Mouse (Mus musculus) small intestine, adult 2 months (tissue): ENCODE results near the gene Rangap1. TPM values are rescaled to one million over a fixed set of nuclear protein-coding genes. Genes with fewer than 3 reads are reported as not detected.

Experiments
- H3K27ac ChIP-seq: fragments of 200-500 bp; 2 replicates; pipeline ENCODE4 v1.5.1; 2012; ENCODE audit warnings: low read depth, low read length, control low read depth, inconsistent platforms; ENCODE audit not compliant: insufficient read depth
- H3K27me3 ChIP-seq: fragments of 200-500 bp; 2 replicates; pipeline ENCODE4 v1.6.1; 2012; ENCODE audit warnings: mild to moderate bottlenecking, moderate library complexity, low read length, inconsistent platforms; ENCODE audit not compliant: control insufficient read depth, insufficient read depth
- H3K36me3 ChIP-seq: fragments of 200-500 bp; 2 replicates; pipeline ENCODE4 v1.6.1; 2012; ENCODE audit warnings: mild to moderate bottlenecking, low read length, control low read depth, inconsistent platforms; ENCODE audit not compliant: control insufficient read depth, insufficient read depth
- H3K4me1 ChIP-seq: fragments of 200-500 bp; 2 replicates; pipeline ENCODE4 v1.6.1; 2012; ENCODE audit warnings: low read length, inconsistent platforms, mixed read lengths; ENCODE audit not compliant: control insufficient read depth, insufficient read depth, insufficient read length
- H3K4me3 ChIP-seq: fragments of 200-500 bp; 2 replicates; pipeline ENCODE4 v1.5.1; 2012; ENCODE audit warnings: low read depth, mild to moderate bottlenecking, control low read depth, inconsistent platforms, low read length, moderate library complexity
- CTCF ChIP-seq: fragments of 200-500 bp; IDR thresholded peaks from 2 replicates; pipeline ENCODE4 v1.5.1; 2012; ENCODE audit warnings: low read depth, mild to moderate bottlenecking, control low read depth, inconsistent platforms, low read length, moderate library complexity, mixed read lengths; ENCODE audit not compliant: insufficient replicate concordance, insufficient read length; ENCODE audit errors: extremely low read depth
- POLR2A ChIP-seq: fragments of 200-500 bp; IDR thresholded peaks from 2 replicates; pipeline ENCODE4 v1.6.1; 2012; ENCODE audit warnings: low read depth, mild to moderate bottlenecking, control low read depth, inconsistent platforms, low read length, moderate library complexity
- WGBS: fragments of 180-500 bp; shearing (Covaris S2); methylation state at CpG from one replicate; pipeline ENCODE4 v1.1.7; 2018; 5-methylcytosine and 5-hydroxymethylcytosine counted together
- polyA plus RNA-seq: library from polyadenylated mRNA; depleted of rRNA; stranded (reverse); fragments of >200 nt; gene quantifications from 2 replicates; pipeline ENCODE4 v1.2.3, GENCODE M21; 2012

The Rangap1 gene
- polyA plus RNA-seq, 1 experiment, result 17.8 TPM

DNA sequence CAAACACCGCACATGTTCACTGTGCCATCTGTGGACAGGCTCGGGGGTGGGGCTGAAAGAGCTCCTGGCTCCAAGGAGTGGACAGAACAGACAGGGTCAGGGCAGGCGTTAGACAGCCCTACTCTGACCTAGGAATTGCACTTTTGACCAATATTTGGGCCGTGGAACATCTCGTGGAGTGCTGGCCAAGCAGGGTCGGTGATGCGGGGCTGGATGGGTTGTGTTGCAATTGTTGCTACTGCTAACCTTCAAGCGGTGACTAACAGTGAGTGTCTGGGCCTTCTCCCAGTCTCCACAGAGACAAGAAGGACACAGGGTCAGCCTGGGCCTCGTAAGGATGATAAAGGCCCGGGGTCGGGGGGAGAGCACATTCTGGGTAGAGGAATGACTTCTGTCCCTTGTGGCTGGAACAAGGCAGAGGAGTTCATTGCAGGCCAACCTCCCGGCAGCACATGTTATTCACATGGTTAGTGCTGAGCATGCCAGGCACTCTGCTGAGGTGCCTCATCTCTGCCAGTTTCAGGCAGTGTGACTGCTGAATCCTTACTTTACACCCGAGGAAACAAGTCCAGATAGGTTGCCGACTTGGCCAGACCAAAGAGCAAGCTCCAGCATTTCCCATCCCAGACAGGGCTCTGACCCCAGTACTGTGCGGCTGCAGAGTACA lies 29.3 kb upstream of the Rangap1 start:
- TF ChIP-seq POLR2A, result no peak
- TF ChIP-seq CTCF, result no peak
- Histone ChIP-seq H3K27me3 (0 out of 2 replicates have a peak, but pooled peaks cover 4% of the 10 kb centered on the region), H3K27ac (no peak overlapping the region), H3K4me1 (no peaks in the 10 kb centered on the region), H3K36me3 (peaks cover 13% of the 10 kb centered on the region), H3K4me3 (no peak overlapping the region)
- WGBS, result 90% methylated on average over 15 of the region's 15 CpGs

GRCm38 (mm10) chr15:81772431-81773120 lies 27.2 kb upstream of the Rangap1 start:
- Histone ChIP-seq H3K4me3 (no peak overlapping the region), H3K4me1 (no peaks in the 10 kb centered on the region), H3K27ac (no peak overlapping the region), H3K27me3 (0 out of 2 replicates have a peak, but pooled peaks cover 4% of the 10 kb centered on the region), H3K36me3 (peaks cover 8% of the 10 kb centered on the region; the same call in 1 of the 2 replicates)
- TF ChIP-seq CTCF (no peak), POLR2A (no peak)
- WGBS, result 90% methylated on average over 20 of the region's 20 CpGs

GRCm38 (mm10) chr15:81769037-81769436 lies 23.7 kb upstream of the Rangap1 start:
- no peak for TF ChIP-seq POLR2A
- no peak for TF ChIP-seq CTCF
- H3K4me3 ChIP-seq, result no peak overlapping the region
- no peaks in the 10 kb centered on the region for H3K27me3 ChIP-seq
- peaks cover 8% of the 10 kb centered on the region; the same call in 1 of the 2 replicates for H3K36me3 ChIP-seq
- WGBS, result 77% methylated on average over 13 of the region's 13 CpGs
- H3K4me1 ChIP-seq, result no peaks in the 10 kb centered on the region
- H3K27ac ChIP-seq, result no peak overlapping the region

GRCm38 (mm10) chr15:81766439-81766838 lies 21.1 kb upstream of the Rangap1 start:
- Histone ChIP-seq H3K27me3 (no peaks in the 10 kb centered on the region; the same call in 1 of the 2 replicates), H3K4me3 (no peak overlapping the region), H3K4me1 (no peaks in the 10 kb centered on the region), H3K27ac (no peak overlapping the region), H3K36me3 (peaks cover 1% of the 10 kb centered on the region; the same call in 1 of the 2 replicates)
- no peak for TF ChIP-seq POLR2A
- no peak for TF ChIP-seq CTCF
- WGBS, result 89% methylated on average over 5 of the region's 5 CpGs

GRCm38 (mm10) chr15:81765651-81766050 lies 20.3 kb upstream of the Rangap1 start:
- Histone ChIP-seq H3K27me3 (peaks cover 1% of the 10 kb centered on the region; the same call in 1 of the 2 replicates), H3K27ac (no peak overlapping the region)
- WGBS, result 70% methylated on average over 9 of the region's 9 CpGs

DNA sequence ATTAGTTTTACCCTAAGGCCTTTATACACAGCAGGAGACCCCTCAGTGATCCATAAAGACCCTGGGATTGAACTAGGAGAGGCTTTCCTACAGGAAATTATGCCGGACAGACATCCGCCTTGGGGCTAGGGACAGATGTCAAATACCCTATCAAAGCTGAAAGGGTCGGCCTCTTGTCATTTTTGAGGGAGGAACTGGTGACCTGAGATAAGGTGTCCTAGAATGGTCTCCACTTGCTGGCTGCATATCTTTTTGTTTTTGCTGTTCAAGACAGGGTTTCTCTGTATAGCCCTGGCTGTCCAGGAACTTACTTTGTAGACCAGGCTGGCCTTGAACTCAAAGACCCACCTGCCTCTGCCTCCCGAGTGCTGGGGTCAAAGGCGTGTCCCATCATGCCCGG lies 19.2 kb upstream of the Rangap1 start:
- H3K4me3 ChIP-seq, result no peak overlapping the region

More at GRCm38 (mm10) chr15:81765651-81766050, 20.3 kb upstream of the Rangap1 start:
- TF ChIP-seq POLR2A (no peak), CTCF (no peak)
- no peaks in the 10 kb centered on the region for H3K36me3 ChIP-seq
- no peaks in the 10 kb centered on the region for H3K4me1 ChIP-seq
- no peak overlapping the region for H3K4me3 ChIP-seq

GRCm38 (mm10) chr15:81761959-81762358 lies 16.6 kb upstream of the Rangap1 start:
- Histone ChIP-seq H3K27me3 (peaks cover 5% of the 10 kb centered on the region; the same call in 1 of the 2 replicates), H3K4me3 (no peak overlapping the region), H3K36me3 (no peaks in the 10 kb centered on the region), H3K4me1 (peaks cover 5% of the 10 kb centered on the region; the same call in 1 of the 2 replicates), H3K27ac (no peak overlapping the region)
- 92% methylated on average over 3 of the region's 3 CpGs for WGBS
- TF ChIP-seq POLR2A (no peak), CTCF (no peak)

More for the DNA sequence above, 19.2 kb upstream of the Rangap1 start:
- Histone ChIP-seq H3K27me3 (peaks cover 5% of the 10 kb centered on the region; the same call in 1 of the 2 replicates), H3K36me3 (no peaks in the 10 kb centered on the region), H3K27ac (no peak overlapping the region), H3K4me1 (peaks cover 5% of the 10 kb centered on the region; the same call in 1 of the 2 replicates)
- no peak for TF ChIP-seq CTCF
- no peak for TF ChIP-seq POLR2A
- WGBS, result 90% methylated on average over 6 of the region's 6 CpGs
